Mouse (Mus musculus) liver, embryonic 11.5 days (tissue): ENCODE measurements around the gene Dip2b. TPM values are rescaled to one million over a fixed set of nuclear protein-coding genes. Genes with fewer than 3 reads are reported as not detected.

Experiments
- ATAC-seq: fragments of 200-750 bp; cut with Nextera tagmentation; replicated peaks from 2 replicates; pipeline ENCODE4 v1.8.0; 2017; ENCODE audit warnings: moderate number of reproducible peaks, mild to moderate bottlenecking, moderate TSS enrichment, moderate library complexity; ENCODE audit not compliant: low FRiP score
- DNase-seq: peaks from one replicate; pipeline ENCODE4 v3.0.0-alpha.2; 2017; ENCODE audit warnings: low spot score
- H3K27ac ChIP-seq: fragments of 300-500 bp; sonication (generic); 2 replicates; pipeline ENCODE4 v1.5.1; 2014; ENCODE audit warnings: mild to moderate bottlenecking, low read depth, low read length, control low read depth
- H3K27me3 ChIP-seq: fragments of 300-500 bp; sonication (generic); replicated peaks from 2 replicates; pipeline ENCODE4 v1.6.1; 2014; ENCODE audit warnings: low read length, mixed read lengths; ENCODE audit not compliant: control insufficient read depth, insufficient read depth
- H3K36me3 ChIP-seq: fragments of 300-500 bp; sonication (generic); 2 replicates; pipeline ENCODE4 v1.6.1; 2014; ENCODE audit warnings: mild to moderate bottlenecking, low read length, moderate library complexity, mixed read lengths; ENCODE audit not compliant: control insufficient read depth, insufficient read depth
- H3K4me1 ChIP-seq: fragments of 300-500 bp; sonication (generic); replicated peaks from 2 replicates; pipeline ENCODE4 v1.6.1; 2014; ENCODE audit warnings: low read length, mixed read lengths; ENCODE audit not compliant: control insufficient read depth, insufficient read depth
- H3K4me2 ChIP-seq: fragments of 300-500 bp; sonication (generic); 2 replicates; pipeline ENCODE4 v1.6.1; 2014; ENCODE audit warnings: mild to moderate bottlenecking, control low read depth, moderate library complexity
- H3K4me3 ChIP-seq: fragments of 300-500 bp; sonication (generic); 2 replicates; pipeline ENCODE4 v1.5.1; 2014; ENCODE audit warnings: low read depth, low read length, control low read depth
- H3K9ac ChIP-seq: fragments of 300-500 bp; sonication (generic); 2 replicates; pipeline ENCODE4 v1.6.1; 2014; ENCODE audit warnings: low read depth, low read length, control low read depth
- H3K9me3 ChIP-seq: fragments of 300-500 bp; sonication (generic); 2 replicates; pipeline ENCODE4 v1.6.1; 2016; ENCODE audit warnings: low read length, inconsistent platforms, mixed read lengths; ENCODE audit not compliant: control insufficient read depth
- WGBS: fragments of 180-500 bp; shearing (Covaris S2); extraction: QIAGEN DNeasy Blood & Tissue Kit; methylation state at CpG from one replicate; pipeline ENCODE4 v1.1.7; 2014; 5-methylcytosine and 5-hydroxymethylcytosine counted together
- polyA plus RNA-seq: library from polyadenylated mRNA; unstranded; fragments of >200 nt; fragmentation: Nextera tagmentation; extraction: Ambion mirVana; gene quantifications from 2 replicates; pipeline ENCODE4 v1.2.1, GENCODE M21; 2014

Dip2b gene
- polyA plus RNA-seq, 1 experiment from 2014 or later: 10.4 TPM

DNA sequence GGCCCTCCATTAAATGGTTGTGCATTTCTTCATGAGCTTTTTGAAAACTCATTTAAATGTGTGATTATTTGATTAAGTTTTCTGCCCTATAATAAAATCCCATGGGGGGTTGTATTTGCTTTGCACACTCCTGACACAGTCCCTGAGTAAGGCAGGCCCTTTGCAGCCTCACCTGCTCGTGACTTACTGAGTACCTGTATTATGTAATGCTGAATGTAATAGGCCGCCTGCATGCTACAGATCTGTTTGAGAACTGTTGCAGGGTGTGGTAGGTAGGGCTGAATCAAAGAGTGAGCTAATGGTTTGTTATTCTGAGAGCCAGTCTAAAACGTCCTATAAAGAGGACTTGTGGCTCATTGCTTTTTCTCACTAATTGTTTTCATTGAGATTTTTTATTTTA is 33.4 kb downstream of the Dip2b start:
- no peak for DNase-seq
- Histone ChIP-seq H3K4me2 (no peak overlapping the region), H3K27me3 (no peaks in the 10 kb centered on the region), H3K4me1 (peaks cover 24% of the 10 kb centered on the region), H3K9me3 (no peaks in the 10 kb centered on the region), H3K27ac (no peak overlapping the region), H3K4me3 (no peak overlapping the region), H3K9ac (no peak overlapping the region), H3K36me3 (no peaks in the 10 kb centered on the region)
- 78% methylated on average over 3 of the region's 3 CpGs for WGBS
- ATAC-seq: no peak

DNA sequence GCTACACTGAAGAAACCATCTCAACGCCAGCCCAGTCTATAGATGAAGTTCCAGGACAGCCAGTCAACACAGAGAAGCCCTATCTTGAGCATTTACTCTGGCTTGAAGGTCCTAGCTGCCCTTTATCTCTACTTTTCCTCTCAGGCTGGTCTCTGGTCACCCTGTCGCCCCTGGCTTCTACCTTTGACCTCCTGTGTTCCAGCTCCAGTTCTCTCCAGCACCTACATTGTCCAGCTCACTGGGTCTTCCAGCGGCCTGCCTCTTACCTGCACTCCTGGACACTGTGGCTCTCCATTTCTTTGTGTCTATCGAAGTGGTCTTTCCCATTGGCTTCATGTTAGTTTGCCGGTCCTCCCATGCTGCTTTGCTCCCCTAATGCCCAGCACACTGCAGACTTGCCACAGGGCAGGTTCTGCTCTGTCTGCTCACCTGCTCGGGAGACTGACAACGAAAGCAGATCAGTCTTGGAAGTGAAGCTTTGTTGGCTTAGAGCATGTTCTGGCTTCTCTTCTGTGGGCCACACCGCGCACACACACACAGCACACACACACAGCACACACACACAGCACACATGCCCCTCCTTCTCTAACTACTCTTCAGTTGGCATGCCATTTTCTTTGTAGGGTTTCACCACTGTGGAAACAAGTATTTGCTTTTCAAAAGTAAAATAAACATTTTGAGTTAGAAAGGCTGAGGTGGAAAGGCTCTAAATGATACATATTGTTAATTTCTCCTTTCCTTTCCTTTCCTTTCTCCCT is 35.4 kb downstream of the Dip2b start:
- Histone ChIP-seq H3K27me3 (no peaks in the 10 kb centered on the region), H3K4me2 (no peak overlapping the region), H3K4me3 (no peak overlapping the region), H3K9ac (no peak overlapping the region), H3K4me1 (peaks cover 24% of the 10 kb centered on the region), H3K36me3 (no peaks in the 10 kb centered on the region), H3K9me3 (no peaks in the 10 kb centered on the region), H3K27ac (peak overlapping the region; percentile 16)
- DNase-seq (no peak), ATAC-seq (no peak)
- WGBS: 73% methylated on average over 9 of the region's 9 CpGs

DNA sequence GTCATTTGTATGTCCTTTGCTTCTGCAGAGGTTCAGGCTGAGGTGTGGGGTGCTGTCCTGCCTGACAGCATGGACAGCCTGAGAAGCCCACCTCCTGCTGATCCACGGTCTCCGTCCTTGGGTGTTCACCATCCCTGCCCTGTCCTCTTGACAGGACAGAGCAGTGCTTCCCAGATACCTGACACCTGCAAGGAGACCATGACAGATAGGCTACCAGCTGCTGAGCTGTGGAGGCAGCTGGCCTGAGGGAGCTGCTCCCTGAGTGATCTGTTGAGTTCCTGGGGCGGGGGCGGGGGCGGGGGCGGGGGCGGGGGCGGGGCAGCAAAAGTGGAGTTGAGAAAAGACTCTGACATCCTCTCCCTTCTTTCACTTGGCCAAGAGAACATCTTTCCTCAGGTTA is 36.3 kb downstream of the Dip2b start:
- Histone ChIP-seq H3K9ac (no peak overlapping the region), H3K4me3 (no peak overlapping the region), H3K36me3 (no peaks in the 10 kb centered on the region), H3K9me3 (no peaks in the 10 kb centered on the region), H3K4me1 (peaks cover 24% of the 10 kb centered on the region), H3K27ac (no peak overlapping the region), H3K4me2 (no peak overlapping the region), H3K27me3 (no peaks in the 10 kb centered on the region)
- 34% methylated on average over 7 of the region's 8 CpGs for WGBS
- no peak; the same call in 1 of the 2 replicates for ATAC-seq
- DNase-seq: no peak

DNA sequence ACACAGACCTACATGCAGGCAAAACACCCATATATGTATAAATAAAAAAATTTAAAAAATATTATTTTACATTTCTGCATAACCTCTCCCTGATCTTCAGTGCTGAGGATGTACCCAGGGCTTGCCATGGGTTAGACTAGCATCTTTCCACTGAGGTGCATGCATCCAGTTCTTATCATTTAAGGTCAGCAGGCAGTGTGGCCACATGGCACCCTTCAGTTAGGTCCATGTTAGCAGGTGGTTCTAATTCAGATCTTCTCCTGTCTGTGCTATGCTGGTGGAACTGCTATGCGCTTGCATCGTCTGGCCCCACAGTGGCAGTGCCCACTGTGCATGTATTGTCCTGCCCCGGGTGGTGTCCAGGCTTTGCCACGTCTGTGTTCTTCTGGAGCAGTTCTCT is 37.9 kb downstream of the Dip2b start:
- Histone ChIP-seq H3K9ac (no peak overlapping the region), H3K27ac (no peak overlapping the region), H3K9me3 (no peaks in the 10 kb centered on the region), H3K4me3 (no peak overlapping the region), H3K4me2 (no peak overlapping the region), H3K36me3 (no peaks in the 10 kb centered on the region), H3K27me3 (no peaks in the 10 kb centered on the region), H3K4me1 (peaks cover 29% of the 10 kb centered on the region)
- no peak for DNase-seq
- 75% methylated on average over 4 of the region's 4 CpGs for WGBS
- ATAC-seq: no peak

DNA sequence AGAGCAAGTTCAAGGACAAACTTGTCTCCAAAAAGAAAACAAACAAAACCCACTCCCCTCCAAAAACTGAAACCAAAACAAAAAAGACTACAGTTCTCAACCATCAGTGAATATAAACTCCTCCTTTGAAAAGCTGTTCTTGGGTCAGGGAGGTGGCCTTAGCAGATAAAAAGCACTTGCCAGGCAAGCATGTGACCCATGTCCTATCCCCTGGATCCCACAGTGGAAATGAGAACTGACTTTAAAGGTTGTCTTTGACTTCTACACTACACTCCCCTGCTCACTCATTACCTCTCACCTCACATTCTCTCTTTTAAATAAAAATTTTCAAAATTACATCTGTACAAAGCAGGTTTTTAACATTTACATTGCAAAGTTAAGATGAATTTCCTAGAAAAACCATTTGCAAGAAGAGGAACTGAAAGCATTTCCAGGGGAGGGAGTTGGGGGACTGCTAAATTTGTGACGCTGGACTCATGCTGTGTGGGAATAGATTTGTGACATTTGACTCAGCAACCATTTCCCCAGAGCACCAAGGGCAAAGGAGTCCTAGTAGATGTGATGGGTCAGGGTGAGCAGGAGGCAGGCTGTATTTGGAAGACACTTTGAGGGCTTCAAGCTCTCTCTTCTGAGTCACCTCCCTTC is 42.5 kb downstream of the Dip2b start:
- ATAC-seq (no peak), DNase-seq (no peak)
- H3K4me1 ChIP-seq: peaks cover 15% of the 10 kb centered on the region
- no peaks in the 10 kb centered on the region for H3K36me3 ChIP-seq
- no peaks in the 10 kb centered on the region for H3K9me3 ChIP-seq
- no peak overlapping the region for H3K27ac ChIP-seq
- no peak overlapping the region for H3K4me3 ChIP-seq
- H3K27me3 ChIP-seq: no peaks in the 10 kb centered on the region
- WGBS: 42% methylated on average over 1 of the region's 1 CpGs
- no peak overlapping the region for H3K9ac ChIP-seq
- H3K4me2 ChIP-seq: no peak overlapping the region

DNA sequence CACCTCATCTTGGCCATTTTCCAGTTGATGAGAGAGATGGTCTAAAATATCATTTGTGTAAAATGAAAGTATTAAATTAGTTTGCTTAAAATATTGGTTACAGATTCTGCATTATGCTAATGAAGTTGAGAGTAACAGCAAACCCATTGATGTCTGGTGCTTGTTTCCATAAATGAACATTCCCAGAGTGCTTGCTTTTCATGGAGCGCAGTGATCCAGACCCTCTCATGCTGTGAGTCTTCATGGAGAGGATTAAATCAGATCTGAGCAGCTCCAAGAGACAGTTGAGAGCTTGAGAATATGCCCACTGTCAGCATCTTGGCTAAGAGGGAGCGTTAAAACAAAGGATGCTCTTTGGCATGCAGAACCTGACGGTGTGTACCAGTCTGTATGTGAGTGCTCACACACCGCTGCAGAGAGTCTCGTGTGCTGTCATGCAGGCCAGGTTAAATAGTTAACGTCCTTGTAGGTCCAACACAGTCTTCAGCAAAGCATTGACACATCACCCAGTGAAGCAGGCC is 43.1 kb downstream of the Dip2b start:
- H3K27ac ChIP-seq: no peak overlapping the region
- no peak overlapping the region for H3K4me2 ChIP-seq
- no peaks in the 10 kb centered on the region for H3K27me3 ChIP-seq
- H3K4me1 ChIP-seq: peaks cover 12% of the 10 kb centered on the region
- H3K4me3 ChIP-seq: no peak overlapping the region
- no peak for DNase-seq
- no peaks in the 10 kb centered on the region for H3K9me3 ChIP-seq
- H3K36me3 ChIP-seq: no peaks in the 10 kb centered on the region
- H3K9ac ChIP-seq: no peak overlapping the region
- 88% methylated on average over 6 of the region's 6 CpGs for WGBS
- no peak for ATAC-seq

DNA sequence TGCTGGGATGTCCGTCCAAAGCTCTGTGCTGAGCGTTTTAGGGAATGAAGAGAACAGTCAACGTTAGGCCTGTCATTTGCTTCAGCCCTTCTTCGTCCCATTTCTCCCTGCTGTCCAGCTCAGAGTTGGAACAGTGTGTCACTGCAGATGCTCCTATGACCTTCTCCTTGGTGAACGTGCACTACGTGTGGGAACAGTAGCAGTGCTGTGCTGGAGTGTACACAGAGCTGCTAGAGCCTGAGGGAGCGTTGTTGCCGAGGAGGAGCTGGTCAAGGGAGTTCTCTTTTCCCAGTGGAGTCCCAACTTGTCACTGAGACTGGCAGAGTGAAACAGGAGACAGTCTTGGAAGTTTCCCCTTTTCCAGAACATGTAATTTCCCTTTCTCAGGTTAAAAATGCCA is 43.6 kb downstream of the Dip2b start:
- peaks cover 9% of the 10 kb centered on the region; the same call in 1 of the 2 replicates for H3K4me1 ChIP-seq
- ATAC-seq: no peak
- no peaks in the 10 kb centered on the region for H3K27me3 ChIP-seq
- no peaks in the 10 kb centered on the region for H3K36me3 ChIP-seq
- H3K4me3 ChIP-seq: no peak overlapping the region
- H3K9me3 ChIP-seq: no peaks in the 10 kb centered on the region
- H3K9ac ChIP-seq: no peak overlapping the region
- no peak for DNase-seq
- WGBS: 79% methylated on average over 8 of the region's 8 CpGs
- no peak overlapping the region for H3K4me2 ChIP-seq
- H3K27ac ChIP-seq: no peak overlapping the region

DNA sequence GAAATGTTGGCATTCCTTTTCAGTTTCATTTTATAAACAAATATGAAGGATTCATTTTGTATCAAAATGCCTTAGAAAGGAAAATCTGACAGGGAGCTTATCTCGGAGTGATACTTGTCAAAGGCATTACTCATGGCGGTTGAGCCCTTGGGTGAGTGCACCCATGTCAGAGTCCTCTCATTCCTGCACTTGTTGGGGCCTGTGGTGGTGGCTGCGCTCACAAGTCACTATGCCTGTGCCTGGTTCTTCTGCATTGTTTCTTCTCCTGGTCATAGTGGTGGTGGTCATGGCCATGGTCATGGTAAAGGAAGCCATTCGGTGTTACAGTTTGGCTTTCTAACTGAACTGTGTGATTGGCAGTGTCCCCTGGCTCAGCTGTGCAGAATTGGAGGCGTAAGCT is 44.3 kb downstream of the Dip2b start:
- H3K9ac ChIP-seq: no peak overlapping the region
- no peaks in the 10 kb centered on the region for H3K36me3 ChIP-seq
- H3K27me3 ChIP-seq: no peaks in the 10 kb centered on the region
- H3K4me3 ChIP-seq: no peak overlapping the region
- ATAC-seq: no peak
- no peaks in the 10 kb centered on the region for H3K9me3 ChIP-seq
- no peak for DNase-seq
- peaks cover 9% of the 10 kb centered on the region; the same call in 1 of the 2 replicates for H3K4me1 ChIP-seq
- no peak overlapping the region for H3K27ac ChIP-seq
- WGBS: 87% methylated on average over 5 of the region's 5 CpGs
- H3K4me2 ChIP-seq: no peak overlapping the region

DNA sequence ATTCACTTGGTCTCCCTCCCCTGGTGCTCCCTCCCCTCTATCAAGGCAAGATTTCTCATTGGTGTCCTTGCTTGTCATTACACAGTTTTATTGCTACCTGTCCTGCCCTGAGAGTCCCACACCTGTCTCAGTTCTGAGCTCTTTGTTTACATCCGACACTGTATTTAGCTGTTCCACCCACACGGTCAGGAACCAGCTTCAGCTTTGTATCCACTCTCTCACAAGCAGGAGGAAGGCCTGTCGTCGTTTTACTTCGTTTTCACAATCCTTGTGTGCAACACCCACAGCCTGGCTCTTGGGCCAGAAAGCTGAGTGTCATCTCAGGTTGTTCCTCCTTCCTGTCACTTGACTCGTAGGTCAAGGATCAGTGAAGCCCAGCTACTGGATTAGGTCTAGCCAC is 45.4 kb downstream of the Dip2b start:
- H3K4me3 ChIP-seq: no peak overlapping the region
- H3K36me3 ChIP-seq: no peaks in the 10 kb centered on the region
- H3K27me3 ChIP-seq: no peaks in the 10 kb centered on the region
- no peaks in the 10 kb centered on the region for H3K9me3 ChIP-seq
- no peak overlapping the region for H3K27ac ChIP-seq
- ATAC-seq (no peak), DNase-seq (no peak)
- no peak overlapping the region for H3K4me2 ChIP-seq
- 75% methylated on average over 6 of the region's 6 CpGs for WGBS
- H3K9ac ChIP-seq: no peak overlapping the region
- peaks cover 9% of the 10 kb centered on the region; the same call in 1 of the 2 replicates for H3K4me1 ChIP-seq
